Mouse (Mus musculus): ENCODE measurements around the gene Atl1. TPM values are rescaled to one million over a fixed set of nuclear protein-coding genes. Genes with fewer than 3 reads are reported as not detected.

The Atl1 gene
- 0.92 TPM for total RNA-seq (2023)

GRCm38 (mm10) chr12:69892371-69893251 is at the start of gene Atl1, which contains the start of gene Map4k5:
Gene Atl1 (plus strand): TSS chr12:69892614.
Gene Map4k5 (minus strand): TSS chr12:69893200.

GRCm38 (mm10) chr12:69986786-69987497 is 94.5 kb downstream of the Atl1 start, which contains the start of gene Sav1:
Gene Sav1 (minus strand): TSS chr12:69987002.

Other genes with a start within 250 kb of the Atl1 start
- 37.6 TPM for gene Sos2, start 210.8 kb upstream of the Atl1 start, total RNA-seq (2023)
- gene L2hgdh, start 167.7 kb upstream of the Atl1 start, total RNA-seq (2023): 7.1 TPM
- 9.6 TPM for gene Atp5s, start 167.7 kb upstream of the Atl1 start, total RNA-seq (2023)
- 0.35 TPM for gene Cdkl1, start 101.3 kb upstream of the Atl1 start, total RNA-seq (2023)
- gene Map4k5, start 586 bp downstream of the Atl1 start, total RNA-seq (2023): 17.3 TPM
- 26.0 TPM for gene Sav1, start 94.4 kb downstream of the Atl1 start, total RNA-seq (2023)
- 95.7 TPM for gene Nin, start 221.1 kb downstream of the Atl1 start, total RNA-seq (2023)